Mouse (Mus musculus) adrenal gland, postnatal 25 days (tissue): ENCODE results near the gene Heatr5a. TPM values are rescaled to one million over a fixed set of nuclear protein-coding genes. Genes with fewer than 3 reads are reported as not detected.

Source experiments
- DNase-seq: peaks from one replicate; pipeline ENCODE4 v3.0.0; 2021; ENCODE audit warnings: mixed read lengths
- total RNA-seq: library from RNA; stranded (reverse); gene quantifications from 2 replicates; pipeline ENCODE4 v1.2.3, GENCODE M21; 2021

Gene Heatr5a
- total RNA-seq, 1 experiment from 2014 or later, result 24.4 TPM

DNA sequence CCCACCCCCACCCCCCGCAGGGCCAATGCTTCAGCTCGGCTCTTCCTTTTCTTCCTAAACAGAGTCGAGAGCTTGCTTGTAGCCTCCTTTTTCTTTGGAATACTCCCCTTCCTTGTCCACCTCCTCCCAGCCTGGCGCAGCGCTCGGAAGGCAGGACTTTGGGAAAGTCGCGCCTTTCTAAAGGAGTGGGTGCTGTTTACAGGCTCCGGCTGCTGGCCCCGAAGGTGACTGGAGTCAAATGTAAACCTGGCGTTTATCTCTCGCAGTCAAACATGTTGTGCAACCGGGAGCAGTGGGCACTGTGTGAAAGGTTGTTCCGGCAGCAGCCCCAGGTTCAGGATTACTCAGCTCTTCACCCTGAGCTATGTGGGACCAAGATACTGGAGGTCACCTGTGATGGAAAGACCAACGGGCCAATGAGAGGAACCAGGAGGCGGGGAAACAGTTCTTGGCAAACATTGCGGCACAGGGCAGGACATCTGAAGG is 126.3 kb downstream of the Heatr5a start:
- peak; percentile 91 for DNase-seq

- no peak for DNase-seq
These were observed 127.3 kb downstream of the Heatr5a start for GRCm38 (mm10) chr12:51843576-51844520.

GRCm38 (mm10) chr12:51842081-51842864 is 128.8 kb downstream of the Heatr5a start:
- DNase-seq, result no peak

DNA sequence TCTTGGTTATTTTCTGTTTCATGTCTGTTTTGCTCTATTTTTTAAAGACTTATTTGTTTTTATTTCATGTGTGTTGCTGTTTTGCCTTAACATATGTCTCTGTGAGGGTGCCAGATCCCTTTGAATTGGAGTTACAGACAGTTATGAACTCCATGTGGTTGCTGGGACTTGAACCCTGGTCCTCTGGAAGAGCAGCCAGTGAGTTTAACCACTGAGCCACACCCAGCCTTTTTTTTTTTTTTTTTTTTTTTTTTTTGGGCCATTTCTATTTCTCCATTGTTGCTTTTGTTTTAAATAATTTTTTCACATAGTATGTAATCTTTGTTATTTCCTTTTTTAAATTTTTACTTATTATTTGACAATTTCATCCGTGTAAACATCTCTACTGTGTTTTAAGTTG is 131.3 kb downstream of the Heatr5a start:
- DNase-seq, result no peak

DNA sequence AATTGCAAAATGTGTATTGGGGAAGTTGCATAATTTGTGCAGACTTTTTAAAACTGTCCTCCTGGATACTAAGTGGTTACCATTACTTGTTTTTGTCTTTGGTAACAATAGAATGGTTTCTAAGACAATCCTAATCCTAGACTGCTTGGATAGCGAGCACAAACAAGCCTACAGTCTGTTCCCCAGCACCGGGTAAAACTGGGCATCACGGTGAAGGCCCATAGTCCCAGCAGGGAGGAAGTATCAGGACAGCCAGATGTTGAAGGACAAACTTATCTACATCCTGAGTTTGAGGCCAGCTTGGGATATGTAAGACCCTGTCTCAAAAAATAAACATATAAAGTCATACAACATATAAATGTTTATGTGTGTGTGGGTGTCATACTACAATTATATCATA is 135.9 kb downstream of the Heatr5a start:
- no peak for DNase-seq

GRCm38 (mm10) chr12:51831931-51832330 is 139.2 kb downstream of the Heatr5a start:
- no peak for DNase-seq

DNA sequence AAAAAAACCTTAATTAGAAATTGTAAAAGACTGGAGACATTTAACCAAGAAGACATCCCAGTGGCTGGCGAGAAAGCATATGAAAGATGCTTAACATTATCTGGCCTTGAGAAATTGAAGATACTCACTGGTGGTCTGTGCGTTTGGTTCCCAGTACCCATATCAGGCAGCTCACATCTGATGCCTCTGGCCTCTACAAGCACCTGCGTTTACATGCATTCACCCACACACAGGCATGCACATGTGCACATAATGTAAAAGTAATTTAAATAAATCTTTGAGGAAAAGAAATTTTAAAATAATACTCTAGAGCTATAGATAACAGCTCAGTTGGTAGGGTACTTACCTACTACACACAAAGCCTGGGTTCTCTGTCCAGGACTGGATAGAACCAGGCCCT is 139.8 kb downstream of the Heatr5a start:
- DNase-seq, result no peak

DNA sequence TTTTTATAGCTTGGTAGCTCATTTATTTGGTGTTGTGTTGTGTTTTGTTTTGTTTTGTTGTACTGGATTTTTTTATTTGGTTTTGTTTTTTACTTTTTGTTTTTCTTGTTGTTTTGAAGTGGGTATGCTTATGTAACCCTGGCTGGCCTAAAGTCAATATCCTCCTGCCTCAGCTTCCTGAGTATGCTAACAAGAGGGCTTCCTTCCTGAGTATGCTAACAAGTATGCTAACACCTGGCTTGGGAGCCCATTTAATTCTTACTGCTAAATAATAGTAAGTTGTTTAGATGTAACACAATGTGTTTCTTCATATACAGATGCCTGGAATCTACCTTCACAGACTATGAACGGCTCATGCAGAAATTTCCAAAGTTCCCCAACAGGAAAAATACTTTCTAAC is 140.4 kb downstream of the Heatr5a start:
- DNase-seq, result no peak

DNA sequence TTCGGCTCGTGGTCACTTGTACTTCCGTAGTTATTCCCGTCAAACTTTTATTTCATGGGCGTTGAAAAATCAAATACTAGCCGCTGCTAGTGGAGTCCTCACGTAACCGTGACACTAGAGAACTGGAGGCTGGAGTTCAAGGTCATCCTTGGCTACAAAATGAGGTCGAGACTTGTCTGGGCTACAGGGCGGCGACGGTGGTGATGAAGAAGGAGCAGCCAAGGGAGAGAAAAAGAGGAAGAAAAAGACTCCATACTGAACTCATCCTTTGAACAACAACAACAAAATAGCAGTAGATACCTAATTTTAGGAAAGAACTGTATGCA is 141.1 kb downstream of the Heatr5a start:
- DNase-seq, result no peak

DNA sequence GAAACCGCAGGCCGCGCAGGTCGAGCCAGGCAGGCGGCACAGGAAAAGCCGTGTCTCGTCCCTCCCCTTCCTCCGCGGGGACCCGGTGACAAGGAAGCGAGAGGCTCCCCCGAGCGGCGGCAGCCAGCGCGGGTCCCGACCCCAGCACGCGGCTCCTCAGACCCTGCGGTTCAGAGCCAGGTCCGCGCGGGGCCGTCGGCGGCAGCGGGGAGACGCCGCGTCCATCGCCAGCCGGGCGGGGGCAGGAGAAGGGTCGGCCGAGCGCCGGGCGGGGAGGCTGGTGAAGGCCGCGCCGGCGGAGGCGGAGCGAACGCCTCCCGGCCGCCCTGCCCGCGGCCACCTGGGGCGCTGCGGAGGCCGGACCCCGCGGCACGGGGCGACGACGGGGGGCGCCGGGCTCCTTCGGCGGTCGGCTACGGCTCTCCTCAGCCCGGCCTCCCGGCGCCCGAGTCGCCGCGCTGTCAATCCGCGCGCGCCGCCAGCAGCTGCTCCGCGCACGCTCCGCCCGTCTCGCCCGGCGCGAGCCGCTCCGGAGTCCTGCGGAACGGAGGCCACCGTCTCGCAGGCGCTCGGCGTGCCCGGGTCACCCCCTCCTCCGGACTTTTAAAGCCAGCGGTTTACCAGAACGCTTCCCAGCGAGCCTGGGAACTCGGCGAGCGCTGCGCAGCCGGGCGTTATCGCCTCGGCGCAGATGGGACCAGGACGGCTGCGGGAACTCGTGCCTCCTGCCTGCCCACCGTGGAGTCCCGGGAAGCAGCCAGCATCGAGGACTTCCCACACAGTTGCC is 141.6 kb downstream of the Heatr5a start, which contains the start of gene Hectd1:
Gene Hectd1, minus strand, starts transcription at position 247 of the 787 bp plus-strand sequence.
- peak; percentile 83 for DNase-seq

DNA sequence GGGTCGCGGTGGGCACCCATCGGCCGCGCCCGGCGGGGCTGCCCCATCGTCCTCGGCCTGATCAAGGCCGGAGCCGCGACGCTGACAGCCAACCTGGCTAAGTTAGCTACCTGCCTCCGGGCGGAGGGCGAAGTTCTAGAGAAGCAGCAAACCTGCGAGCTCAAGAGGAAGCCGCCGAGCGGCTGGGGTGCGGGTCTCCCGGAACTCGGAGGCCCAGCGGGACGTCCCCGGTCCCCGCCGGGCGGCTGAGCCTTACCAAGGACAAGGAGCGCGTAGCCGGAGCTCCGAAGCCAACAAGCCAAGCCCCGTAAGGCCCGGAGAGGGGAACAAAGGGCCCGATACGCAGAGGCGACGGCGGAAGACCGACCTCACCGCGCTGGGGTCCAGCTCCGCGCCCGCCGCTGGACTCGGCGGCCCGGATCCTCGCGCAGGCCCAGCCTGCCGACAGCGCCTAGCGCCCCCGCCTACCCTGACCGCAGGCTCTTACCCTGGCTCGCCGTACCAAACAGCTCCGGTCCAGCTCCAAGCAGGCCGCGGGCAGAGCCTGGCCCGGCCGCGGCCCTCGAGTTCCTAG is 142.3 kb downstream of the Heatr5a start:
- peak; percentile 53 for DNase-seq

DNA sequence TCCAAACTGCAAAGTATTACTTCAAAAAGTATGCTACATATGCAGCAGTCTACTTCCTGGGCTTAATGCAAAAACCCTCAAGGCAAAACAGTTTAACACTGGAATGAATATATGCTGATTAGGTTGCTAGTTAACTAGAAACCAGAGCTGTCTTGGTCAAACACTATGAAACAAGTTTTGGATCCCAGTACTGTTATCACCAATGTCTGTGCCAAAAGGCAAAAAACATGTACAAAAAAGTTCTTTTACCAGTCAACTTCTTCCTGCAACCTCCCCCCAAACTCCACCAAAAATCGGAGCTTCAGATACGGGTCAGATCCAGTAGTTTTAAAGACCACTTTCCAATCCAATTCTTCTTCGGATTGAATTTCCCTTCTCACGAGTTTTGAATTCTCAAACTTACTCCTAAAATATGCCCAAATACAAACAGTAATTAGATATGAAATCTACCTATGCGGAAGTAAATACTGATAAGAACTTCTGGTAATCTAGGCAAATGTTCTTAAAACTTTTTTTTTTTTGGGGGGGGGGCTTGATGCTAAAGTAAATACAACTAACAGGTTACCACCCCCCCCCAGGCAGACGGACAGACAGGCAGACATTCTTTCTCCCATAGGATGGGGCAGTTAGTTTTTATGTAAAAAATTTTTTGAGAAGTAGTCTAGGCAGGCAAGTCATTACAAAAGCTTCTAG is 143.0 kb downstream of the Heatr5a start:
- DNase-seq, result no peak

Other genes with a start within 250 kb of the Heatr5a start
- gene Hectd1, start 141.8 kb downstream of the Heatr5a start, total RNA-seq, result 96.6 and 102 TPM in 2 replicates
- gene Dtd2, start 35.2 kb upstream of the Heatr5a start, total RNA-seq, result 17.2 and 39.9 TPM in 2 replicates
- not detected in 2 replicates for gene Gpr33, start 56.7 kb upstream of the Heatr5a start, total RNA-seq
- 13.5 and 15.9 TPM in 2 replicates for gene Nubpl, start 126.4 kb upstream of the Heatr5a start, total RNA-seq